Mouse (Mus musculus) CH12.LX (cell line): ENCODE measurements around the gene Scn8a. TPM values are rescaled to one million over a fixed set of nuclear protein-coding genes. Genes with fewer than 3 reads are reported as not detected.

Experiments
- DNase-seq: peaks from one replicate; pipeline ENCODE4 v3.0.0-alpha.2; 2013; ENCODE audit errors: extremely low read depth
- H3K27ac ChIP-seq: 2 replicates; pipeline ENCODE4 v1.5.1; 2012; ENCODE audit warnings: low read depth, mild to moderate bottlenecking, control low read depth, moderate library complexity; ENCODE audit not compliant: insufficient read depth
- H3K27me3 ChIP-seq: replicated peaks from 2 replicates; pipeline ENCODE3; 2012; ENCODE audit warnings: inconsistent platforms
- H3K36me3 ChIP-seq, 2 experiments: replicated peaks in 1 of 2; 2 replicates each; pipeline versions ENCODE3 to v1.6.1; 2012; ENCODE audit warnings: inconsistent platforms in 1 of 2, low read length in 1 of 2, mild to moderate bottlenecking in 1 of 2, mixed read lengths in 1 of 2, moderate library complexity in 1 of 2; ENCODE audit not compliant: control insufficient read depth in 1 of 2, insufficient read depth in 1 of 2
- H3K4me1 ChIP-seq, 2 experiments: 2 replicates each; pipeline ENCODE4 v1.6.1; 2012; ENCODE audit warnings: inconsistent platforms in 1 of 2, moderate library complexity in 1 of 2; ENCODE audit not compliant: insufficient read depth in 2 of 2, control insufficient read depth in 1 of 2
- H3K4me2 ChIP-seq: 2 replicates; pipeline ENCODE4 v1.6.1; 2012; ENCODE audit warnings: low read depth, mild to moderate bottlenecking, control low read depth; ENCODE audit not compliant: poor library complexity, insufficient read depth, severe bottlenecking
- H3K4me3 ChIP-seq, 3 experiments: fragments of 150-350 bp in 1 of 3; sonication (generic) in 1 of 3; replicated peaks in 1 of 3; 2 replicates each; pipeline versions ENCODE3 to v1.5.1; 2011 to 2012; ENCODE audit warnings: low read depth in 2 of 3, low read length in 2 of 3, mild to moderate bottlenecking in 2 of 3, moderate library complexity in 2 of 3, control low read depth in 1 of 3, improper control_type of control experiment in 1 of 3, inconsistent platforms in 1 of 3, mixed read lengths in 1 of 3; ENCODE audit not compliant: poor library complexity in 1 of 3
- H3K79me2 ChIP-seq: replicated peaks from 2 replicates; pipeline ENCODE4 v1.6.1; 2012; ENCODE audit warnings: mild to moderate bottlenecking, moderate library complexity; ENCODE audit not compliant: control insufficient read depth, poor library complexity, insufficient read depth, severe bottlenecking; ENCODE audit errors: extremely low read depth
- H3K9ac ChIP-seq: 2 replicates; pipeline ENCODE4 v1.6.1; 2012; ENCODE audit warnings: low read depth, mild to moderate bottlenecking, control low read depth, moderate library complexity; ENCODE audit not compliant: insufficient read depth
- H3K9me3 ChIP-seq: replicated peaks from 2 replicates; pipeline ENCODE3; 2012; ENCODE audit warnings: low read length, inconsistent platforms, mixed read lengths
- CHD1 ChIP-seq: IDR thresholded peaks from 2 replicates; pipeline ENCODE4 v1.6.1; 2012; ENCODE audit warnings: low read depth, low read length, improper control_type of control experiment, inconsistent platforms
- CTCF ChIP-seq, 2 experiments: IDR thresholded peaks in 1 of 2; conservative IDR thresholded peaks in 1 of 2; 2 replicates each; pipeline ENCODE4 v1.5.1; 2011 to 2012; ENCODE audit warnings: low read depth in 2 of 2, low read length in 2 of 2, improper control_type of control experiment in 1 of 2, inconsistent platforms in 1 of 2, mild to moderate bottlenecking in 1 of 2, moderate library complexity in 1 of 2
- ELF1 ChIP-seq: IDR thresholded peaks from 2 replicates; pipeline ENCODE4 v1.6.1; 2014; ENCODE audit warnings: low read depth, mild to moderate bottlenecking, inconsistent platforms, low read length, improper control_type of control experiment
- GABPA ChIP-seq: IDR thresholded peaks from 2 replicates; pipeline ENCODE4 v1.6.1; 2012; ENCODE audit warnings: low read depth, low read length, improper control_type of control experiment, inconsistent platforms; ENCODE audit not compliant: insufficient replicate concordance
- HCFC1 ChIP-seq: IDR thresholded peaks from 2 replicates; pipeline ENCODE4 v1.6.1; 2012; ENCODE audit warnings: low read depth, mild to moderate bottlenecking, inconsistent platforms, low read length, improper control_type of control experiment
- IRF4 ChIP-seq: IDR thresholded peaks from 2 replicates; pipeline ENCODE4 v1.6.1; 2014; ENCODE audit warnings: low read depth, mild to moderate bottlenecking, inconsistent platforms, low read length, improper control_type of control experiment
- JUN ChIP-seq: IDR thresholded peaks from 2 replicates; pipeline ENCODE4 v1.6.1; 2011; ENCODE audit warnings: low read depth, mild to moderate bottlenecking, low read length, improper control_type of control experiment, moderate library complexity; ENCODE audit not compliant: insufficient read depth
- JUND ChIP-seq: conservative IDR thresholded peaks from 2 replicates; pipeline ENCODE4 v1.6.1; 2011; ENCODE audit warnings: low read depth, low read length, improper control_type of control experiment
- MAFK ChIP-seq: IDR thresholded peaks from 2 replicates; pipeline ENCODE4 v1.6.1; 2011; ENCODE audit warnings: low read length, improper control_type of control experiment; ENCODE audit not compliant: insufficient replicate concordance
- MAX ChIP-seq: IDR thresholded peaks from 2 replicates; pipeline ENCODE4 v1.6.1; 2011; ENCODE audit warnings: low read length, improper control_type of control experiment
- MYC ChIP-seq: IDR thresholded peaks from 2 replicates; pipeline ENCODE4 v1.6.1; 2011; ENCODE audit warnings: low read depth, mild to moderate bottlenecking, improper control_type of control experiment, low read length
- NELFE ChIP-seq: IDR thresholded peaks from 2 replicates; pipeline ENCODE4 v1.6.1; 2011; ENCODE audit warnings: low read depth, low read length, improper control_type of control experiment
- POLR2A ChIP-seq: IDR thresholded peaks from 2 replicates; pipeline ENCODE4 v1.6.1; 2011; ENCODE audit warnings: low read depth, mild to moderate bottlenecking, improper control_type of control experiment, low read length
- POLR2AphosphoS2 ChIP-seq: IDR thresholded peaks from 2 replicates; pipeline ENCODE4 v1.6.1; 2011; ENCODE audit warnings: low read depth, low read length, improper control_type of control experiment
- SIN3A ChIP-seq: IDR thresholded peaks from 2 replicates; pipeline ENCODE4 v1.6.1; 2012; ENCODE audit warnings: low read length, improper control_type of control experiment, inconsistent platforms
- TBP ChIP-seq: conservative IDR thresholded peaks from 2 replicates; pipeline ENCODE4 v1.6.1; 2011; ENCODE audit warnings: low read depth, low read length, improper control_type of control experiment
- TCF12 ChIP-seq: IDR thresholded peaks from 2 replicates; pipeline ENCODE4 v1.6.1; 2014; ENCODE audit warnings: low read depth, mild to moderate bottlenecking, inconsistent platforms, low read length, improper control_type of control experiment
- UBTF ChIP-seq: IDR thresholded peaks from 2 replicates; pipeline ENCODE4 v1.6.1; 2012; ENCODE audit warnings: low read depth, mild to moderate bottlenecking, inconsistent platforms, low read length, improper control_type of control experiment, moderate library complexity
- USF2 ChIP-seq: conservative IDR thresholded peaks from 2 replicates; pipeline ENCODE4 v1.6.1; 2011; ENCODE audit warnings: low read depth, low read length, improper control_type of control experiment
- ZNF384 ChIP-seq: IDR thresholded peaks from 2 replicates; pipeline ENCODE4 v1.6.1; 2012; ENCODE audit warnings: low read depth, low read length, improper control_type of control experiment, inconsistent platforms
- dilution Hi-C: fragments of 300-500 bp; cut with MboI; formaldehyde crosslinking; loops from 2 replicates; pipeline ENCODE4 v1.14.3; 2020; ENCODE audit warnings: low sequenced_read_pairs; ENCODE audit not compliant: extremely low pct_unique_long_range_greater_than_20kb, extremely low pct_ligation_motif_present
- in situ Hi-C: fragments of 300-500 bp; cut with MboI; formaldehyde crosslinking; loops from 3 replicates; pipeline ENCODE4 v1.14.3; 2019; ENCODE audit warnings: low sequenced_read_pairs, low pct_ligation_motif_present, low pct_unique_long_range_greater_than_20kb, mixed read lengths
- polyA plus RNA-seq: library from polyadenylated mRNA; unstranded; fragments of >175 nt; gene quantifications from 2 replicates; pipeline ENCODE4 v1.2.1, GENCODE M21; 2012; ENCODE audit warnings: low read depth; ENCODE audit not compliant: insufficient read length
- total RNA-seq, 2 experiments: library from RNA; depleted of rRNA; stranded (reverse); fragments of 300-350 nt in 1 of 2; fragments of >200 nt in 1 of 2; gene quantifications; 2 replicates each; pipeline ENCODE4 v1.2.3; 2012 to 2014

Scn8a gene
- total and polyA plus RNA-seq, 3 experiments = 0.13 to 0.39 (median 0.15) TPM

DNA sequence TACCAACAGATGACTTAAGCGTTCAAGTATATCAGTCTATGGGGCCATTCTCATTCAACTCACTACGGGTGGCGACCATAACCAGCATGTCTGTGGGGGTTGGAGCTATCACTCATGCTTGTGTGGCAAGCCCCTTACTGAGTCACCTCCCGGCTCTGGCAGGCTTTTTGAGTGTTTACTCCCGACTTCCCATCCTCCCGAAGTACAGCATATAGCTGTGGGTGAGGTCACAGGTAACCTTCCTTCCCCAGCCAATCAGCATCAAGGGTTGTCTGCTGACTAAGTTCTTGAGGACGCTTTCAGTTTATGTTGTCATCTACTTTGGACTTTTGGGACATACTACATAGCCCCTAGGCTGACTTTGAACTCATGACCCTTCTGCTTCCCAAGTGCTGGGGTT is 25.3 kb upstream of the Scn8a start:
- Histone ChIP-seq H3K4me3 (no peak overlapping the region), H3K27ac (no peak overlapping the region), H3K9me3 (peaks cover 11% of the 10 kb centered on the region), H3K36me3 (no peaks in the 10 kb centered on the region), H3K79me2 (no peaks in the 10 kb centered on the region), H3K27me3 (peaks cover 35% of the 10 kb centered on the region), H3K4me1 (no peaks in the 10 kb centered on the region), H3K9ac (no peak overlapping the region), H3K4me2 (no peak overlapping the region)
- dilution Hi-C loops (no loop called here), in situ Hi-C loops (no loop called here)
- TF ChIP-seq CHD1 = no peak
- TF ChIP-seq ELF1 = no peak
- DNase-seq = no peak

GRCm38 (mm10) chr15:100845049-100845879 is 24.4 kb upstream of the Scn8a start:
- H3K27ac ChIP-seq = no peak overlapping the region
- dilution Hi-C loops = no loop called here
- H3K9ac ChIP-seq = no peak overlapping the region
- peaks cover 16% of the 10 kb centered on the region for H3K9me3 ChIP-seq
- H3K4me3 ChIP-seq = no peak overlapping the region
- in situ Hi-C loops = no loop called here
- no peak overlapping the region for H3K4me2 ChIP-seq
- H3K36me3 ChIP-seq = no peaks in the 10 kb centered on the region
- H3K4me1 ChIP-seq = no peaks in the 10 kb centered on the region
- H3K79me2 ChIP-seq = no peaks in the 10 kb centered on the region
- peaks cover 33% of the 10 kb centered on the region for H3K27me3 ChIP-seq
- TF ChIP-seq POLR2A (no peak), MYC (no peak), IRF4 (no peak), JUN (no peak), UBTF (no peak), TBP (no peak), SIN3A (no peak), MAFK (no peak), USF2 (no peak), GABPA (no peak), CHD1 (no peak), POLR2AphosphoS2 (no peak), CTCF (conservative IDR thresholded peaks at IDR 0.05 in 1 of 2, IDR thresholded peaks at IDR 0.05 in 1 of 2; ENCODE audit: low read depth in 2 of 2, low read length in 2 of 2) (no peak), HCFC1 (no peak), MAX (no peak), ZNF384 (no peak), JUND (no peak), TCF12 (no peak), ELF1 (no peak), NELFE (no peak)
- TF ChIP-seq, all 38 proteins: peak for 0
- no peak for DNase-seq
